Mouse (Mus musculus) urinary bladder, postnatal 0 days (tissue): ENCODE results near the gene Wdr37. TPM values are rescaled to one million over a fixed set of nuclear protein-coding genes. Genes with fewer than 3 reads are reported as not detected.

ENCODE experiments used
- microRNA-seq: library from miRNA; unstranded; fragments of <30 nt; microRNA quantifications from one replicate; pipeline ENCODE4, GENCODE M21; 2016
- polyA plus RNA-seq: library from polyadenylated mRNA; unstranded; fragments of >200 nt; fragmentation: Nextera tagmentation; extraction: Ambion mirVana; gene quantifications from 2 replicates; pipeline ENCODE4 v1.2.1, GENCODE M21; 2015

The Wdr37 gene
- 10.0 and 11.0 TPM in 2 replicates for polyA plus RNA-seq

GRCm38 (mm10) chr13:8871314-8871962, at the start of gene Wdr37:
TSS of gene Wdr37 (minus strand) at chr13:8871909.

GRCm38 (mm10) chr13:8885445-8886184, 13.9 kb upstream of the Wdr37 start, which contains the start of gene Idi1:
TSS of gene Idi1 (plus strand) at chr13:8885501.

Small RNA genes within 50 kb of the gene (microRNA-seq; reads per million reads assigned to microRNA genes)
- not detected for gene Gm22750

Other genes with a start within 250 kb of the Wdr37 start
- 85.6 and 227 TPM in 2 replicates for gene Idi1, start 13.6 kb upstream of the Wdr37 start, polyA plus RNA-seq
- gene Gm9745, start 76.3 kb upstream of the Wdr37 start, polyA plus RNA-seq, result not detected in 2 replicates
- not detected in 2 replicates for gene Idi2, start 81.0 kb upstream of the Wdr37 start, polyA plus RNA-seq
- 47.3 and 52.7 TPM in 2 replicates for gene Gtpbp4, start 124.2 kb upstream of the Wdr37 start, polyA plus RNA-seq
- 16.3 and 19.7 TPM in 2 replicates for gene Larp4b, start 222.0 kb upstream of the Wdr37 start, polyA plus RNA-seq